Comparison of ENCODE assay signal across 21 mouse cellular contexts in the genomic region with DNA sequence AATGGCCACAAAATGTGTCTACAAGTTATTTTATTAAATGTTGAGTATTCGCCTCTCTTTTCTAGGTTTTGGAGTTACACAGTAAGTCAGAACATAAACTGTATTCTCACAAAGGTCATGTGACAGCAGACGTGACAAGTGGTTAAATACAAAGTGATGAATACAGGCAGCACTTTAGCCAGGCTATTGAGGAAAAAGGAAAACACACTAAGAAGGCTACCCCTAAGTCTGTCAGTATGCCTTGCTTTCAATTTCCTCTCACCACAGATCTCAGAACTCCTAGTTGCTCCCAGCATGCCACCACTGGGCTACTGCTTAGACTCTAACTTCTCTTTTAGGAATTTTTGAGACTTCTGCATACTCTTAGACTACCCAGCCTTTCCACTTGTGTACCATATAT.
DNase-seq lines count a peak whose midpoint lies in the region; ATAC-seq and TF ChIP-seq lines count a peak whose summit lies in the region.
"Had no signal": no experiment of that assay in that cellular context is flagged by ENCODE, and none has a peak within 500 bp of the region (broad histone marks: within the 10 kb centered on the region; RNA-seq: fewer than 3 reads in every experiment).

No protein-coding gene starts in this region.

- H3K4me2 ChIP-seq in forebrain, embryonic 13.5 days: no peak overlapping the region
- no peak overlapping the region for H3K4me2 ChIP-seq in forebrain, embryonic 16.5 days (ENCODE audit: low read length)
- H3K4me2 ChIP-seq: heart, embryonic 13.5 days had no signal

- no peak overlapping the region for H3K4me3 ChIP-seq in left cerebral cortex, adult 2 months
- no peak overlapping the region for H3K4me3 ChIP-seq in forebrain, embryonic 13.5 days
- no peak overlapping the region for H3K4me3 ChIP-seq in forebrain, embryonic 16.5 days (replicated peaks; ENCODE audit: low read length)
- H3K4me3 ChIP-seq: embryonic facial prominence, embryonic 10.5 days; heart, embryonic 13.5 days had no signal

- H3K27ac ChIP-seq in left cerebral cortex, adult 2 months: peak overlapping the region; percentile 61
- no peak overlapping the region for H3K27ac ChIP-seq in forebrain, embryonic 13.5 days
- no peak overlapping the region for H3K27ac ChIP-seq in forebrain, embryonic 16.5 days (ENCODE audit: low read length)
- H3K27ac ChIP-seq: embryonic facial prominence, embryonic 10.5 days; heart, embryonic 13.5 days had no signal

- DNase-seq in frontal cortex, postnatal 25 days (ENCODE audit: low spot score in 2 of 2): no peak
- DNase-seq in left cerebral cortex, adult 2 months (ENCODE audit: extremely low spot score in 1 of 2, low spot score in 2 of 2): no peak
- DNase-seq in left cerebral cortex, postnatal 14 days (ENCODE audit: low spot score in 2 of 2): no peak
- DNase-seq in thymus, adult 18-20 months: no peak
- DNase-seq in urinary bladder, postnatal 10 days (ENCODE audit: low spot score): no peak
- DNase-seq: adrenal gland, postnatal 14 days; cerebellum, adult 11-12 months; cerebellum, adult 9-10 months; cerebellum, postnatal 25 days; gastrocnemius, postnatal 36 days; heart, adult 11 months; heart, postnatal 36 days had no signal

- H3K27me3 ChIP-seq in forebrain, embryonic 13.5 days: no peaks in the 10 kb centered on the region
- no peaks in the 10 kb centered on the region for H3K27me3 ChIP-seq in forebrain, embryonic 16.5 days (replicated peaks; ENCODE audit: control insufficient read depth, insufficient read depth, low read length)
- H3K27me3 ChIP-seq: CH12.LX; heart, embryonic 13.5 days; Patski had no signal

- H3K9me3 ChIP-seq in forebrain, embryonic 13.5 days (replicated peaks): no peaks in the 10 kb centered on the region
- H3K9me3 ChIP-seq in forebrain, embryonic 16.5 days (ENCODE audit: control insufficient read depth, low read length): 0 out of 2 replicates have a peak, but pooled peaks cover under 1% of the 10 kb centered on the region
- H3K9me3 ChIP-seq: embryonic facial prominence, embryonic 10.5 days; heart, embryonic 13.5 days had no signal

- TF ChIP-seq CTCF in left cerebral cortex, adult 2 months (IDR thresholded peaks at IDR 0.05): no peak

- ATAC-seq in frontal cortex, adult (ENCODE audit: low TSS enrichment): peak; percentile 48
- 0 out of 2 replicates have a peak, but pooled peaks have one; percentile 6 for ATAC-seq in forebrain, embryonic 13.5 days
- ATAC-seq in forebrain, embryonic 16.5 days: 0 out of 2 replicates have a peak, but pooled peaks have one; percentile 31
- ATAC-seq: activated CD4-positive, CD25-positive, alpha-beta regulatory T cell, adult 4 months; intestine, embryonic 16.5 days; Patski had no signal

- no peak overlapping the region for H3K9ac ChIP-seq in forebrain, embryonic 13.5 days
- no peak overlapping the region for H3K9ac ChIP-seq in forebrain, embryonic 16.5 days (replicated peaks; ENCODE audit: low read depth, low read length)
- H3K9ac ChIP-seq: heart, embryonic 13.5 days had no signal

- no peaks in the 10 kb centered on the region for H3K36me3 ChIP-seq in forebrain, embryonic 13.5 days (ENCODE audit: poor library complexity, severe bottlenecking)
- no peaks in the 10 kb centered on the region for H3K36me3 ChIP-seq in forebrain, embryonic 16.5 days (ENCODE audit: control insufficient read depth, insufficient read depth)
- H3K36me3 ChIP-seq: embryonic facial prominence, embryonic 10.5 days; heart, embryonic 13.5 days had no signal

- WGBS in forebrain, embryonic 13.5 days: 42% methylated on average over 2 of the region's 2 CpGs
- 40% methylated on average over 2 of the region's 2 CpGs for WGBS in forebrain, embryonic 16.5 days

- intact Hi-C loops in left cerebral cortex, adult 2 months (cut with DNase I): no loop called here
- intact Hi-C loops in left cerebral cortex, postnatal 14 days (cut with DNase I): no loop called here

- H3K4me1 ChIP-seq in forebrain, embryonic 13.5 days: no peaks in the 10 kb centered on the region
- H3K4me1 ChIP-seq in forebrain, embryonic 16.5 days (replicated peaks; ENCODE audit: control insufficient read depth, insufficient read depth, low read length): no peaks in the 10 kb centered on the region
- H3K4me1 ChIP-seq: heart, embryonic 13.5 days had no signal
